Mouse (Mus musculus): ENCODE measurements around the gene Kmo. TPM values are rescaled to one million over a fixed set of nuclear protein-coding genes. Genes with fewer than 3 reads are reported as not detected.

Kmo gene
- not detected in 2 replicates for polyA plus RNA-seq (2012; ENCODE audit: insufficient read depth, low replicate concordance)

DNA sequence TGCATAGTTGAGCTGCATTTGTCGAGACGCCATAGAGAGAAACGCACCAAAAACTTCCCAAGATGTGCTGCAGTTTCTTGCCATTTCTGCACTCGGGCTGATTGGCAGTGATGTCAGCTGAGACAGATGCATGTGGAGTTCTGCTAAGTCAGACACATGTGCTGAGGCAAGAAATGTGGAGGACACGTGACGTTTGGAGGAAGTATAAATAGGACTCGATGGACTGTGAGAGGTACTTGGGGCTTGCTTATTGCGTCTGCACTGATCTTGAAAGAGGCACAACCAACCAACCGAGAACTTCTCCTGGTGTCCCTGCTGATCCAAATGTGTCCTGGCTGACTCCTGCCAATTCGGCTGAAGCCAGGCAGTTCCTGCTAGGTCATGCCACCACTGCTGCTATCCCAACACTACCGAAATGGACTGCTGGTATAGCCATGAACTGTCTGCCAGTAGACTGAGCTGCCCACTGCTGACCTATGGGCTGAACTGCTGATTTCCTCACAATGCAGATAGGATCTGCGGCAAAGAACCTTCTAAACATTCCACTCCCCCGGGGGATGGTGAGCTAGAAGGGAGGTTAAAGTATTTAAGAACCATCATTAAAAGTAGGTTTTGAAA is at the start of gene Kmo:
Gene Kmo, plus strand, starts transcription at position 568 of the 618 bp plus-strand sequence.
- no peak within 1 kb of the TSS for H3K4me3 ChIP-seq (replicated peaks)

GRCm38 (mm10) chr1:175574129-175574528 is 46.1 kb upstream of the Kmo start:
- Histone ChIP-seq H3K4me3 (replicated peaks) (no peak overlapping the region), H3K4me1 (no peaks in the 10 kb centered on the region), H3K27me3 (replicated peaks) (no peaks in the 10 kb centered on the region), H3K9me3 (peaks cover 3% of the 10 kb centered on the region; the same call in 1 of the 2 replicates), H3K36me3 (replicated peaks; ENCODE audit: low read length) (no peaks in the 10 kb centered on the region)
- TF ChIP-seq GATA1 (IDR thresholded peaks at IDR 0.05; ENCODE audit: borderline replicate concordance, low read length) (no peak), FLI1 (IDR thresholded peaks at IDR 0.05; ENCODE audit: low read length) (no peak)

More for the DNA sequence above, at the start of gene Kmo:
- Histone ChIP-seq H3K36me3 (replicated peaks; ENCODE audit: low read length) (peaks cover 63% of the 10 kb centered on the region), H3K9me3 (no peaks in the 10 kb centered on the region), H3K4me1 (peaks cover 46% of the 10 kb centered on the region), H3K27me3 (replicated peaks) (no peaks in the 10 kb centered on the region)
- no peak for TF ChIP-seq FLI1 (IDR thresholded peaks at IDR 0.05; ENCODE audit: low read length)
- no peak for TF ChIP-seq GATA1 (IDR thresholded peaks at IDR 0.05; ENCODE audit: borderline replicate concordance, low read length)

GRCm38 (mm10) chr1:175578425-175579096 is 41.6 kb upstream of the Kmo start:
- H3K36me3 ChIP-seq (replicated peaks; ENCODE audit: low read length): no peaks in the 10 kb centered on the region
- H3K27me3 ChIP-seq (replicated peaks): no peaks in the 10 kb centered on the region
- no peak for TF ChIP-seq GATA1 (IDR thresholded peaks at IDR 0.05; ENCODE audit: borderline replicate concordance, low read length)
- TF ChIP-seq FLI1 (IDR thresholded peaks at IDR 0.05; ENCODE audit: low read length): no peak
- H3K4me1 ChIP-seq: no peaks in the 10 kb centered on the region
- no peaks in the 10 kb centered on the region for H3K9me3 ChIP-seq
- no peak overlapping the region for H3K4me3 ChIP-seq (replicated peaks)

GRCm38 (mm10) chr1:175579598-175580235 is 40.5 kb upstream of the Kmo start:
- H3K4me3 ChIP-seq (replicated peaks): no peak overlapping the region
- H3K4me1 ChIP-seq: no peaks in the 10 kb centered on the region
- H3K27me3 ChIP-seq (replicated peaks): no peaks in the 10 kb centered on the region
- H3K9me3 ChIP-seq: no peaks in the 10 kb centered on the region
- H3K36me3 ChIP-seq (replicated peaks; ENCODE audit: low read length): no peaks in the 10 kb centered on the region
- TF ChIP-seq GATA1 (IDR thresholded peaks at IDR 0.05; ENCODE audit: borderline replicate concordance, low read length) (no peak), FLI1 (IDR thresholded peaks at IDR 0.05; ENCODE audit: low read length) (no peak)

- no peak for TF ChIP-seq GATA1 (IDR thresholded peaks at IDR 0.05; ENCODE audit: borderline replicate concordance, low read length)
- TF ChIP-seq FLI1 (IDR thresholded peaks at IDR 0.05; ENCODE audit: low read length): no peak
- H3K9me3 ChIP-seq: no peaks in the 10 kb centered on the region
- no peak overlapping the region for H3K4me3 ChIP-seq (replicated peaks)
- no peaks in the 10 kb centered on the region for H3K27me3 ChIP-seq (replicated peaks)
- no peaks in the 10 kb centered on the region for H3K36me3 ChIP-seq (replicated peaks; ENCODE audit: low read length)
- no peaks in the 10 kb centered on the region for H3K4me1 ChIP-seq
These were observed 39.8 kb upstream of the Kmo start for GRCm38 (mm10) chr1:175580346-175580745.

GRCm38 (mm10) chr1:175582799-175583198 is 37.4 kb upstream of the Kmo start:
- Histone ChIP-seq H3K4me1 (no peaks in the 10 kb centered on the region), H3K36me3 (replicated peaks; ENCODE audit: low read length) (no peaks in the 10 kb centered on the region), H3K27me3 (replicated peaks) (no peaks in the 10 kb centered on the region), H3K4me3 (replicated peaks) (no peak overlapping the region), H3K9me3 (no peaks in the 10 kb centered on the region)
- TF ChIP-seq GATA1 (IDR thresholded peaks at IDR 0.05; ENCODE audit: borderline replicate concordance, low read length) (no peak), FLI1 (IDR thresholded peaks at IDR 0.05; ENCODE audit: low read length) (no peak)

DNA sequence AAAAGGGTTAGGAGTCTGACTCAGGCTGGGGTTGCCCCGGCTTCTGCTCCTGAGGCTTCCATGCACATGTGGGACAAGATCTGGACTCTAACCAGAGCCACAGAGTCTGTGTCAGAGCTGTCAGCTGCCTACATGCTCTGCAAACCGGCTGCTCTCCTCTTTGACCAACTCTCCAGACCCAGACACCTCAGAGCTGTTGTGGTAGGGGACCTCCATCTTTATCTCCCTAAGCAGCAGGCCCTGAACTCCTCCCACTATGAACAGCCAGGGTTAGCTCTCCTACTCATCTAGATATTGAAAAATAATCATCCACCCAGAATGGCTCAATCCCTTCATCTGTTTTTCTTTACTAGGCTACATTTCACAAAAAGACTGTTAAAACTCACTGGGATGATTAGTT is 34.9 kb upstream of the Kmo start:
- TF ChIP-seq GATA1 (IDR thresholded peaks at IDR 0.05; ENCODE audit: borderline replicate concordance, low read length): no peak
- no peak for TF ChIP-seq FLI1 (IDR thresholded peaks at IDR 0.05; ENCODE audit: low read length)
- Histone ChIP-seq H3K9me3 (no peaks in the 10 kb centered on the region), H3K27me3 (replicated peaks) (no peaks in the 10 kb centered on the region), H3K4me1 (no peaks in the 10 kb centered on the region), H3K4me3 (replicated peaks) (no peak overlapping the region), H3K36me3 (replicated peaks; ENCODE audit: low read length) (no peaks in the 10 kb centered on the region)

- Histone ChIP-seq H3K4me3 (replicated peaks) (no peak overlapping the region), H3K27me3 (replicated peaks) (no peaks in the 10 kb centered on the region)
- TF ChIP-seq GATA1 (IDR thresholded peaks at IDR 0.05; ENCODE audit: borderline replicate concordance, low read length): no peak
- TF ChIP-seq FLI1 (IDR thresholded peaks at IDR 0.05; ENCODE audit: low read length): no peak
These were observed 33.5 kb upstream of the Kmo start for GRCm38 (mm10) chr1:175586656-175587055.

GRCm38 (mm10) chr1:175592832-175593231 is 27.3 kb upstream of the Kmo start:
- no peak overlapping the region for H3K4me3 ChIP-seq (replicated peaks)
- no peaks in the 10 kb centered on the region for H3K27me3 ChIP-seq (replicated peaks)
- TF ChIP-seq FLI1 (IDR thresholded peaks at IDR 0.05; ENCODE audit: low read length) (no peak), GATA1 (IDR thresholded peaks at IDR 0.05; ENCODE audit: borderline replicate concordance, low read length) (no peak)
- H3K36me3 ChIP-seq (replicated peaks; ENCODE audit: low read length): no peaks in the 10 kb centered on the region
- 0 out of 2 replicates have a peak, but pooled peaks cover 4% of the 10 kb centered on the region for H3K9me3 ChIP-seq
- H3K4me1 ChIP-seq: no peaks in the 10 kb centered on the region

More at GRCm38 (mm10) chr1:175586656-175587055, 33.5 kb upstream of the Kmo start:
- no peaks in the 10 kb centered on the region for H3K36me3 ChIP-seq (replicated peaks; ENCODE audit: low read length)
- H3K4me1 ChIP-seq: no peaks in the 10 kb centered on the region
- 0 out of 2 replicates have a peak, but pooled peaks cover 4% of the 10 kb centered on the region for H3K9me3 ChIP-seq

DNA sequence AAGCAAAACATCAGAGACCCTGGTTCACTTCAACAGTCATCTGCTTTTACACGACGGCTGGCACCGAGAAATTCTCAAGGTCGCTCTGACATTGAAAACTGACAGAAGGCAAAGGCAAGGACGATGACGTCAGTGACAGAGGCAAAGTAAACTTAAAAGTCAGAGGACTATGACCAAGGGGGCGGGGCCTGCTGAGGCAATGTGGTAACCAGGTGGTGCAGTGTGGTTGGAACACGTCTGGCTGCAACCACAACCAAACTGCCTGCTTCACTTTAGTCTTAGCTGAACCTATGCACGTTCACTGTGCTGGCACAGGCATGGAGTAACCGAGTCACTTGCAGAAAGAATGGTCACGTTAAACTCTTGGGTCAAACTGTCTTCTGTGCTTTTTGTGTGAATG is 17.9 kb upstream of the Kmo start:
- H3K4me3 ChIP-seq (replicated peaks): no peak overlapping the region
- TF ChIP-seq FLI1 (IDR thresholded peaks at IDR 0.05; ENCODE audit: low read length) (no peak), GATA1 (IDR thresholded peaks at IDR 0.05; ENCODE audit: borderline replicate concordance, low read length) (no peak)
- H3K4me1 ChIP-seq: no peaks in the 10 kb centered on the region; the same call in 1 of the 2 replicates
- no peaks in the 10 kb centered on the region for H3K27me3 ChIP-seq (replicated peaks)
- peaks cover 78% of the 10 kb centered on the region for H3K36me3 ChIP-seq (replicated peaks; ENCODE audit: low read length)
- no peaks in the 10 kb centered on the region for H3K9me3 ChIP-seq

Data from megakaryocyte, embryonic 14.5 days (primary cell).